Mouse (Mus musculus): ENCODE results near the gene Pelo. TPM values are rescaled to one million over a fixed set of nuclear protein-coding genes. Genes with fewer than 3 reads are reported as not detected.

Pelo gene
- polyA plus RNA-seq, 1 experiment from 2014 or later, result 8.4 TPM

- DNase-seq (ENCODE audit: low spot score), result no peak
- H3K4me1 ChIP-seq (replicated peaks; ENCODE audit: insufficient read depth, low read length), result no peaks in the 10 kb centered on the region
- no peaks in the 10 kb centered on the region for H3K27me3 ChIP-seq (ENCODE audit: insufficient read depth, low read length)
- no peak for TF ChIP-seq CTCF (IDR thresholded peaks at IDR 0.05; ENCODE audit: low read depth)
- no peak overlapping the region for H3K9ac ChIP-seq (ENCODE audit: low read depth, low read length)
- H3K36me3 ChIP-seq (ENCODE audit: insufficient read depth, low read length), result no peaks in the 10 kb centered on the region
- no peak overlapping the region for H3K4me3 ChIP-seq (replicated peaks; ENCODE audit: low read depth, low read length)
- H3K9me3 ChIP-seq (replicated peaks; ENCODE audit: low read length), result no peaks in the 10 kb centered on the region
- no peak overlapping the region for H3K4me2 ChIP-seq (ENCODE audit: low read length)
- no peak for ATAC-seq (replicated peaks; ENCODE audit: low FRiP score, low read depth)
- WGBS, result 62% methylated on average over 1 of the region's 1 CpGs
- no peak overlapping the region for H3K27ac ChIP-seq
Observed at GRCm38 (mm10) chr13:115127826-115128225, 37.8 kb upstream of the Pelo start.

- no peak for TF ChIP-seq CTCF (IDR thresholded peaks at IDR 0.05; ENCODE audit: low read depth)
- Histone ChIP-seq H3K9me3 (replicated peaks; ENCODE audit: low read length) (no peaks in the 10 kb centered on the region), H3K27ac (no peak overlapping the region), H3K9ac (ENCODE audit: low read depth, low read length) (no peak overlapping the region), H3K36me3 (ENCODE audit: insufficient read depth, low read length) (no peaks in the 10 kb centered on the region), H3K27me3 (ENCODE audit: insufficient read depth, low read length) (no peaks in the 10 kb centered on the region), H3K4me1 (replicated peaks; ENCODE audit: insufficient read depth, low read length) (no peaks in the 10 kb centered on the region), H3K4me2 (ENCODE audit: low read length) (no peak overlapping the region), H3K4me3 (replicated peaks; ENCODE audit: low read depth, low read length) (no peak overlapping the region)
- WGBS, result 93% methylated on average over 2 of the region's 2 CpGs
- ATAC-seq (replicated peaks; ENCODE audit: low FRiP score, low read depth) (no peak), DNase-seq (ENCODE audit: low spot score) (no peak)
Observed at GRCm38 (mm10) chr13:115126534-115126933, 36.5 kb upstream of the Pelo start.

- H3K4me3 ChIP-seq (replicated peaks; ENCODE audit: low read depth, low read length), result no peak overlapping the region
- no peak overlapping the region for H3K4me2 ChIP-seq (ENCODE audit: low read length)
- ATAC-seq (replicated peaks; ENCODE audit: low FRiP score, low read depth), result no peak
- no peak overlapping the region for H3K27ac ChIP-seq
- H3K9me3 ChIP-seq (replicated peaks; ENCODE audit: low read length), result no peaks in the 10 kb centered on the region
- H3K4me1 ChIP-seq (replicated peaks; ENCODE audit: insufficient read depth, low read length), result no peaks in the 10 kb centered on the region
- WGBS, result 78% methylated on average over 4 of the region's 4 CpGs
- no peaks in the 10 kb centered on the region for H3K36me3 ChIP-seq (ENCODE audit: insufficient read depth, low read length)
- no peak for TF ChIP-seq CTCF (IDR thresholded peaks at IDR 0.05; ENCODE audit: low read depth)
- H3K27me3 ChIP-seq (ENCODE audit: insufficient read depth, low read length), result no peaks in the 10 kb centered on the region
- H3K9ac ChIP-seq (ENCODE audit: low read depth, low read length), result no peak overlapping the region
- no peak for DNase-seq (ENCODE audit: low spot score)
Observed at GRCm38 (mm10) chr13:115125130-115125529, 35.1 kb upstream of the Pelo start.

GRCm38 (mm10) chr13:115124521-115124920, 34.5 kb upstream of the Pelo start:
- WGBS, result 77% methylated on average over 1 of the region's 1 CpGs
- Histone ChIP-seq H3K4me3 (replicated peaks; ENCODE audit: low read depth, low read length) (no peak overlapping the region), H3K27me3 (ENCODE audit: insufficient read depth, low read length) (no peaks in the 10 kb centered on the region), H3K4me1 (replicated peaks; ENCODE audit: insufficient read depth, low read length) (no peaks in the 10 kb centered on the region), H3K27ac (no peak overlapping the region), H3K36me3 (ENCODE audit: insufficient read depth, low read length) (no peaks in the 10 kb centered on the region), H3K4me2 (ENCODE audit: low read length) (no peak overlapping the region), H3K9me3 (replicated peaks; ENCODE audit: low read length) (no peaks in the 10 kb centered on the region), H3K9ac (ENCODE audit: low read depth, low read length) (no peak overlapping the region)
- ATAC-seq (replicated peaks; ENCODE audit: low FRiP score, low read depth) (no peak), DNase-seq (ENCODE audit: low spot score) (no peak)
- TF ChIP-seq CTCF (IDR thresholded peaks at IDR 0.05; ENCODE audit: low read depth), result no peak

- TF ChIP-seq CTCF (IDR thresholded peaks at IDR 0.05; ENCODE audit: low read depth), result no peak
- ATAC-seq (replicated peaks; ENCODE audit: low FRiP score, low read depth) (no peak), DNase-seq (ENCODE audit: low spot score) (peak; percentile 34)
- H3K9me3 ChIP-seq (replicated peaks; ENCODE audit: low read length), result no peaks in the 10 kb centered on the region
- H3K27me3 ChIP-seq (ENCODE audit: insufficient read depth, low read length), result no peaks in the 10 kb centered on the region
- H3K27ac ChIP-seq, result no peak overlapping the region
- no peaks in the 10 kb centered on the region for H3K36me3 ChIP-seq (ENCODE audit: insufficient read depth, low read length)
- H3K4me2 ChIP-seq (ENCODE audit: low read length), result no peak overlapping the region
- WGBS, result 63% methylated on average over 5 of the region's 5 CpGs
- no peak overlapping the region for H3K4me3 ChIP-seq (replicated peaks; ENCODE audit: low read depth, low read length)
- H3K9ac ChIP-seq (ENCODE audit: low read depth, low read length), result no peak overlapping the region
- H3K4me1 ChIP-seq (replicated peaks; ENCODE audit: insufficient read depth, low read length), result no peaks in the 10 kb centered on the region
Observed at GRCm38 (mm10) chr13:115118756-115119155, 28.8 kb upstream of the Pelo start.

GRCm38 (mm10) chr13:115118195-115118594, 28.2 kb upstream of the Pelo start:
- Histone ChIP-seq H3K27ac (no peak overlapping the region), H3K4me1 (replicated peaks; ENCODE audit: insufficient read depth, low read length) (no peaks in the 10 kb centered on the region), H3K9me3 (replicated peaks; ENCODE audit: low read length) (no peaks in the 10 kb centered on the region), H3K27me3 (ENCODE audit: insufficient read depth, low read length) (no peaks in the 10 kb centered on the region), H3K36me3 (ENCODE audit: insufficient read depth, low read length) (no peaks in the 10 kb centered on the region), H3K4me2 (ENCODE audit: low read length) (no peak overlapping the region), H3K9ac (ENCODE audit: low read depth, low read length) (no peak overlapping the region), H3K4me3 (replicated peaks; ENCODE audit: low read depth, low read length) (no peak overlapping the region)
- TF ChIP-seq CTCF (IDR thresholded peaks at IDR 0.05; ENCODE audit: low read depth), result no peak
- no peak for DNase-seq (ENCODE audit: low spot score)
- ATAC-seq (replicated peaks; ENCODE audit: low FRiP score, low read depth), result no peak
- 89% methylated on average over 3 of the region's 3 CpGs for WGBS

- H3K36me3 ChIP-seq (ENCODE audit: insufficient read depth, low read length), result no peaks in the 10 kb centered on the region
Observed at GRCm38 (mm10) chr13:115116930-115117621, 27.1 kb upstream of the Pelo start.

More at GRCm38 (mm10) chr13:115116930-115117621, 27.1 kb upstream of the Pelo start:
- H3K27me3 ChIP-seq (ENCODE audit: insufficient read depth, low read length), result no peaks in the 10 kb centered on the region
- H3K4me2 ChIP-seq (ENCODE audit: low read length), result no peak overlapping the region
- no peak for DNase-seq (ENCODE audit: low spot score)
- H3K27ac ChIP-seq, result no peak overlapping the region
- H3K9me3 ChIP-seq (replicated peaks; ENCODE audit: low read length), result no peaks in the 10 kb centered on the region
- 89% methylated on average over 3 of the region's 3 CpGs for WGBS
- no peaks in the 10 kb centered on the region for H3K4me1 ChIP-seq (replicated peaks; ENCODE audit: insufficient read depth, low read length)
- no peak for ATAC-seq (replicated peaks; ENCODE audit: low FRiP score, low read depth)
- H3K4me3 ChIP-seq (replicated peaks; ENCODE audit: low read depth, low read length), result no peak overlapping the region
- TF ChIP-seq CTCF (IDR thresholded peaks at IDR 0.05; ENCODE audit: low read depth), result no peak
- H3K9ac ChIP-seq (ENCODE audit: low read depth, low read length), result no peak overlapping the region

Measured in kidney, postnatal 0 days (tissue).